Mouse (Mus musculus) MEL (cell line): ENCODE results near the gene Nap1l5. TPM values are rescaled to one million over a fixed set of nuclear protein-coding genes. Genes with fewer than 3 reads are reported as not detected.

Experiments
- DNase-seq: peaks from one replicate; pipeline ENCODE4 v3.0.0; 2011; ENCODE audit warnings: low read depth, low spot score
- H3K27ac ChIP-seq: 2 replicates; pipeline ENCODE4 v1.5.1; 2012; ENCODE audit warnings: low read depth, mild to moderate bottlenecking, control low read depth, low read length, moderate library complexity; ENCODE audit not compliant: control insufficient read depth
- H3K27me3 ChIP-seq, 2 experiments: fragments of 150-350 bp in 1 of 2; sonication (generic) in 1 of 2; 2 replicates each; pipeline ENCODE4 v1.6.1; 2012; ENCODE audit warnings: low read length in 2 of 2, mild to moderate bottlenecking in 2 of 2, improper control_type of control experiment in 1 of 2, moderate library complexity in 1 of 2; ENCODE audit not compliant: insufficient read depth in 2 of 2, control insufficient read depth in 1 of 2
- H3K36me3 ChIP-seq, 2 experiments: 2 replicates each; pipeline ENCODE4 v1.6.1; 2012 to 2014; ENCODE audit warnings: low read length in 2 of 2, improper control_type of control experiment in 1 of 2, inconsistent platforms in 1 of 2, mild to moderate bottlenecking in 1 of 2; ENCODE audit not compliant: insufficient read depth in 2 of 2, control insufficient read depth in 1 of 2
- H3K4me1 ChIP-seq, 2 experiments: fragments of 150-350 bp in 1 of 2; sonication (generic) in 1 of 2; 2 replicates each; pipeline ENCODE4 v1.6.1; 2012; ENCODE audit warnings: low read length in 2 of 2, improper control_type of control experiment in 1 of 2, mild to moderate bottlenecking in 1 of 2; ENCODE audit not compliant: insufficient read depth in 2 of 2, control insufficient read depth in 1 of 2
- H3K4me3 ChIP-seq, 2 experiments: fragments of 150-350 bp in 1 of 2; sonication (generic) in 1 of 2; 2 replicates each; pipeline ENCODE4 v1.5.1; 2012; ENCODE audit warnings: low read depth in 2 of 2, low read length in 2 of 2, mild to moderate bottlenecking in 2 of 2, moderate library complexity in 2 of 2, control low read depth in 1 of 2, improper control_type of control experiment in 1 of 2; ENCODE audit not compliant: control insufficient read depth in 1 of 2, insufficient read depth in 1 of 2
- H3K79me2 ChIP-seq: 2 replicates; pipeline ENCODE4 v1.6.1; 2012; ENCODE audit warnings: mild to moderate bottlenecking, low read length, moderate library complexity; ENCODE audit not compliant: control insufficient read depth, poor library complexity, insufficient read depth
- H3K9ac ChIP-seq: 2 replicates; pipeline ENCODE4 v1.6.1; 2012; ENCODE audit warnings: low read depth, mild to moderate bottlenecking, control low read depth, low read length, moderate library complexity; ENCODE audit not compliant: control insufficient read depth, poor library complexity, severe bottlenecking
- H3K9me3 ChIP-seq: fragments of 150-350 bp; sonication (generic); replicated peaks from 2 replicates; pipeline ENCODE4 v1.6.1; 2012; ENCODE audit warnings: mild to moderate bottlenecking, low read length, improper control_type of control experiment, moderate library complexity; ENCODE audit not compliant: insufficient read depth
- CHD1 ChIP-seq: IDR thresholded peaks from 2 replicates; pipeline ENCODE4 v1.6.1; 2012; ENCODE audit warnings: low read depth, mild to moderate bottlenecking, inconsistent platforms, low read length, improper control_type of control experiment
- E2F4 ChIP-seq: IDR thresholded peaks from 2 replicates; pipeline ENCODE4 v1.6.1; 2011; ENCODE audit warnings: low read depth, low read length, improper control_type of control experiment, borderline replicate concordance
- MAFK ChIP-seq: IDR thresholded peaks from 2 replicates; pipeline ENCODE4 v1.6.1; 2011; ENCODE audit warnings: low read depth, mild to moderate bottlenecking, low read length, improper control_type of control experiment, borderline replicate concordance
- MAX ChIP-seq: IDR thresholded peaks from 2 replicates; pipeline ENCODE4 v1.6.1; 2011; ENCODE audit warnings: low read length, improper control_type of control experiment
- MYB ChIP-seq: IDR thresholded peaks from 2 replicates; pipeline ENCODE4 v1.6.1; 2011; ENCODE audit warnings: mild to moderate bottlenecking, low read depth, low read length, improper control_type of control experiment
- RCOR1 ChIP-seq: IDR thresholded peaks from 2 replicates; pipeline ENCODE4 v1.6.1; 2012; ENCODE audit warnings: low read depth, mild to moderate bottlenecking, inconsistent platforms, low read length, improper control_type of control experiment
- SIN3A ChIP-seq: IDR thresholded peaks from 2 replicates; pipeline ENCODE4 v1.6.1; 2012; ENCODE audit warnings: low read length, improper control_type of control experiment, inconsistent platforms
- TBP ChIP-seq: IDR thresholded peaks from 2 replicates; pipeline ENCODE4 v1.8.0; 2011; ENCODE audit warnings: low read depth, low read length, improper control_type of control experiment
- ZKSCAN1 ChIP-seq: IDR thresholded peaks from 2 replicates; pipeline ENCODE4 v1.6.1; 2012; ENCODE audit warnings: low read depth, mild to moderate bottlenecking, inconsistent platforms, low read length, improper control_type of control experiment, moderate library complexity
- polyA plus RNA-seq, 2 experiments: library from polyadenylated mRNA; stranded (reverse) in 1 of 2; unstranded in 1 of 2; fragments of >175 nt in 1 of 2; fragments of >200 nt in 1 of 2; gene quantifications; 2 replicates each; pipeline versions ENCODE4 v1.2.1 to v1.2.4; 2012; ENCODE audit warnings: low replicate concordance in 2 of 2, low read depth in 1 of 2; ENCODE audit not compliant: insufficient read length in 2 of 2, insufficient read depth in 1 of 2, missing spikeins in 1 of 2
- total RNA-seq: library from RNA; depleted of rRNA; stranded (reverse); fragments of 300-350 nt; gene quantifications from 2 replicates; pipeline ENCODE4 v1.2.3, GENCODE M21; 2012; rRNA removed

Nap1l5 gene
- total and polyA plus RNA-seq, 3 experiments, result 0.06 TPM; not detected in 2

- H3K9ac ChIP-seq, result no peak overlapping the region
- no peaks in the 10 kb centered on the region for H3K9me3 ChIP-seq
- no peak overlapping the region for H3K27ac ChIP-seq
- H3K4me3 ChIP-seq, result no peak overlapping the region
- DNase-seq, result no peak
- H3K36me3 ChIP-seq, result no peaks in the 10 kb centered on the region
- H3K4me1 ChIP-seq, result no peaks in the 10 kb centered on the region
- no peaks in the 10 kb centered on the region for H3K27me3 ChIP-seq
- TF ChIP-seq MAX (no peak), MAFK (no peak), RCOR1 (no peak), MYB (no peak), E2F4 (no peak), ZKSCAN1 (no peak), SIN3A (no peak), CHD1 (no peak), TBP (no peak)
- no peaks in the 10 kb centered on the region for H3K79me2 ChIP-seq
These were observed 51.1 kb downstream of the Nap1l5 start for GRCm38 (mm10) chr6:58855676-58856367.

Other genes starting within 250 kb of the Nap1l5 start
- 1.9 and 3.2 TPM in 2 replicates for gene Herc3, start 75.6 kb downstream of the Nap1l5 start, total RNA-seq
- gene Herc3, start 75.6 kb downstream of the Nap1l5 start, polyA plus RNA-seq, result 1 to 10 TPM in 1 of 2 experiments, not detected in 1; 5.7 TPM
- not detected in 2 replicates for gene Fam13a, start 117.5 kb upstream of the Nap1l5 start, total RNA-seq
- gene Fam13a, start 117.5 kb upstream of the Nap1l5 start, polyA plus RNA-seq, result not detected